Mouse (Mus musculus): ENCODE data around the gene Fars2.

Fars2 gene

DNA sequence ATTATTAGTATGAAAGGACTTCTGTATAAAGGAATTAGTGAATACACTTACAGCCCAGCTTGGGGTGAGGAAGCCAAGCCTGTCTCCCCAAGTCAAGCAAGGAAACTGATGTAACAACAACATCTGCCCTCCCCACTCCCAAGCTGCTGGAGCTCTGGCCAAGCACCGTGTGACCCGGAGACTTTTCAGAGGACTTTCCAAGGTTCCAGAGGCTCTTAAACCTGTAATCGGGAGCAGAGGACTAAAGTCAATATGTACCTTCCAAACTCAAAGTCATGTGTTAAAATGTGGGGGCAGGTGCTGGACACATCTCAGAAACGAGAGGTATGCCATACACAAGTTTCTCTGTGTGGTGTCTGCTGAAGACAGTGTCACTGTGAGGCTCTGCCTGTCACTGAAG is 566.4 kb downstream of the Fars2 start:
- DNase-seq (ENCODE audit: low spot score in 2 of 2): no peak

DNA sequence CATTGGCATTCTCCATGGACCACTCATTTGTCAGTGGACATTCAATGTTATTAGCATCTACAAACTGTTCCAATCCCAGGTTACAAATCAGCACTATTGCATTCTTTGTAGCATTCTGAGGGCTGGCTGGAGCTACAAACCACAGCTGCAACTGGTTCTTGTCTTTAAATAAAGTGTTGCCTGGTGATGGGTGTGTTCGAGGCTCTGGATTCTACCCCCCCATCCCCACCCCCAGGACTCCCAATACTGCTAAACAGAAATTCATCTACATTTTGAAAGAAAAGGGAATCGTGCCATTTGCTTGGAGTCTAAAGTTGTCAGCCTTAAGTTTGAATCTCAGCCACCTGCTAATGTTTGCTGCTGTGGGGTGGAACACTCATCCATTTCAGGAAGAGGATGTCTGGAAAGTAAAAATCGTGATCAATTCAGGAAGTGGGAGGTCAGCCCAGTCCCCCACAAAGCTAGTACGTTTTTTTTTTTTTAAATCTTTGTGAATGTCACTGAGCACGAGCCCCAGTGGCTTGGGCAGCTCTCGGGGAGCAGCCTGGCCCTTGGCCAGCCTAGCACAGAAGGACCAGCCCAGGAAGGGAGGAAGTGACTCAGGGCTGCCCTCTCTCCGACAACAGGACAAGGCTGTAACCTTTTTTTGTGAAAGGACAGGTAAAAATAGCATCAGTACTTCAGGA is 578.4 kb downstream of the Fars2 start:
- peak in 1 of 2 experiments; percentile 34 for DNase-seq (ENCODE audit: low spot score in 2 of 2)

DNA sequence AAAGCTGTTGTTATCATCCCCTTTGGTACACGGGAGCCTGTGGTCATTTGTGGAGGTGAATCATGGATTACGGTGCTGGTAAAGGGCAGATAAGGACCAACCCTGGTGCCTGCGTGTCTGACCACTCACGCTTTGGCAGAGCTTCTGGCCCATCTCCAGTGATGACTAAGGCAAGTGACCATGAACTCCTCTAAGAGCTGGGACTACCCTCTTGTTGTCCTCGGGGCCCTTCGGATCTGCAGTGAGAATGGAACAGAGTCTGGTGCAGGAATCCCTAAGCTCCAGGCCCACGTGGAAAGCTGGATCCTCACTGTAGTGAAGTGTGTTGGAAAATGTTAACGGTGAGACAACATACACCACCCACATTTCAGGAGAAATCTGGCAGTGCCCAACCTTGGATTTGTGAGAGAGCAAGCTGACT is 579.1 kb downstream of the Fars2 start:
- DNase-seq (ENCODE audit: low spot score in 2 of 2): peak; percentile 31 to 34

DNA sequence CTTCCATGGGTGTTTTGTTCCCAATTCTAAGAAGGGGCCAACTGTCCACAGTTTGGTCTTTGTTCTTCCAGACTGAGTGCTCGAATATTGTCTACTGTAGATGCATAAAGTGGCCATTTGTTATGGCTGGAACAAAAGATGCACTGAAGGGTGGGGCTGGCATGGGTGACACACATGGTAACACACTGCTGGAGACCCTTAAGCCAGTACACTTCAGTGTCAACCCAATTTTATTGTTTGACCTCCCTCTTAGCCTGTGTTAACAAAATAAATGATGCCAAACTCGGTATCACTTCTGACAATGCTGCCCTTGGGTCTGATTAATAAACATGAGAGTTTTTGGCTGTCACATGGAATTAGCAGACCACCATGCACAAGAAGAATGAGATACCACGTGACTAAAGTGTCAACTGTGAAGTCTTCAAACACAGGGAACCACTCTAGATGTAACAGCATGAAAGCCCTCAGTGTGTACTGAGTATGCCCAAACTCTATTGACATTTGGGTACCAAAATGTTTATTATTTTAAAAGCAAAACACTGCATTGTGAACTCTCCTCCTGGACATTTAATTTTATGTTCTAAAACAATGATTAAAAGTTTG is 590.0 kb downstream of the Fars2 start:
- no peak for DNase-seq (ENCODE audit: low spot score in 2 of 2)

DNA sequence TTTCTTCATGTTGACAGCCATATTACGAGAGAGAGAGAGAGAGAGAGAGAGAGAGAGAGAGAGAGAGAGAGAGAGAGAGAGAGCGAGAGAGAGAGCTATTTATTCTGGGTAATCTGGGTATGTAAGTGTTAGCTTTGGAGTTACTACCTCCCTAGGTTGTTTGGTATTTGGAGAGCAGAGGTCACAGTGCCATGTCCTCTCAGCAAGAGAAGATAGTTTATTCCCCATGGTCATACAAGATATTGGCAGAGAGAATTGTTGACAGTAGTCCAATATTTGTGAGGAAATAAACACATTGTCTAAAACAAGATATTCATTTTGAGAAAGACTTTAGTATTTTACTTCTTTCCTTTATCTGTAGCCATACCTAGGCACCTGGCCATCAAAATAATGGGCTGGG is 596.9 kb downstream of the Fars2 start:
- DNase-seq (ENCODE audit: low spot score in 2 of 2): no peak

DNA sequence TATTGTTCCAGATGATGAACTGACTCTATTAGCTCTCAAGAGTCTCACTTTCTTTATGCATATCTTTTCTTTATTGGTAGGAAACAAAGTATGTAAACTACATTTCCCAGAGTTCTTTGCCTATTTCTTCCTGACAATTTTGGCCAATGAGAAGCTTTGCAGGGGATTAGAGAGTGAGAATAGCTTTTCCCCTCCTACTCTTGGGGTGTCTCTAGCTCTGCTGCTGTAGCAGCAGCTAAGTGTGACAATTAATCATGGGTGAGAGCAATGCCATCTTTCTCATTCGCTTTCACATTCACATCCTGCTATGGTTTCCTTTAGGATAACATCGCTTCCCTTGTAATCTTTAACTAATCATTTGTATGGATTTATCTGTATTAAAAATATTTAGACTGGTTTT is 599.5 kb downstream of the Fars2 start:
- no peak for DNase-seq (ENCODE audit: low spot score in 2 of 2)

DNA sequence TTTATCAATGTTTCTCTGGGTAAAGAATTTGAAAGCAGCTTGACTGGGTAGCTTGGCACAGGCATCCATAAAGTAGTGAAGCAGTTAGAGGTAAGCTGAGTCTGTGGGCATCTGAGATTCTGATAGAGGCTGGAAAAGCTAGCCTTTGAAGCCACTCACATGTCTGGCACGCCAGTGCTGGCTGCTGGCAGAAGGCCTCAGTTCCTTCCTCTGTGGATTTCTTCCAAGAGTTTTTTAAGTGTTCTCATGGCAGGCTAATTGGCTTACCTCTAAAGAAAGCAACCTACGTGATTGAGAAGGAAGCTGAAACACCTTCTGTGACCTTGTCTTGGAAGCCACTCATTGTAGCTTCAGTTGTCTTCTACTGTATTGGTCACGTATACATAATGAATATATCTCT is 600.2 kb downstream of the Fars2 start:
- no peak for DNase-seq (ENCODE audit: low spot score in 2 of 2)

DNA sequence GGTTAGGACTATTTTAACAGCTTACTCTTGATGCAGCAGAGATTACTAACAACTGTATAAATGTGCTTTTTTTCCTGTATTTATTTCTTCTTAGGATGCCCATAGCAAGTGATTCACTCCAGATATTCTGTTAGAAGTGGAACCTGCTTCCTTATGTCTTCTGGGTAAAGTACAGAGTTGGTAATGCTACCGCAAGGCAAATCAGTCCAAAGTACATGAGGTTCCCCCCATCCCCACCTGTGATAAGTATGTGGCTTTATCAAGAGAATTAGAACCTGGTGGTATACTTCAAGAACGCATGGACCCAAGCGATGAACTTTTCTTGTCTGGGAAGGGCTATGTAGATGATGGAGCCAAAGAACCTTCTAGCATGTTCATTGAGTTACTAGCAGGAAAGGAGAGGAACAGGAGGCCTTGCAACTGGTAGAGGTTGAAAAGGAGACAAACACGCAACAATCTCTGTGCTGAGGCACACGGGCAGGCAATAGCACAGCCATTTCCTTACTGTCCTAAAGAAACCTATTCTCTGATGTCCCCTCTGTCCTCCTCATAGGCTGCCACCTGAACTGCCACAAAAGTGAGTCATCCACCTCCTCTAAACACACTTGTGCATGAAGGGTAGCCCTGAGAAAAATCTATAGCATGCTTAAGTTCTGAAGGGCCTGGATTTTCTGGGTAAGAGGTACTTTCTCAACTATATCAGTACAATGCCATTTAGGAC is 603.2 kb downstream of the Fars2 start:
- no peak for DNase-seq (ENCODE audit: low spot score in 2 of 2)

DNA sequence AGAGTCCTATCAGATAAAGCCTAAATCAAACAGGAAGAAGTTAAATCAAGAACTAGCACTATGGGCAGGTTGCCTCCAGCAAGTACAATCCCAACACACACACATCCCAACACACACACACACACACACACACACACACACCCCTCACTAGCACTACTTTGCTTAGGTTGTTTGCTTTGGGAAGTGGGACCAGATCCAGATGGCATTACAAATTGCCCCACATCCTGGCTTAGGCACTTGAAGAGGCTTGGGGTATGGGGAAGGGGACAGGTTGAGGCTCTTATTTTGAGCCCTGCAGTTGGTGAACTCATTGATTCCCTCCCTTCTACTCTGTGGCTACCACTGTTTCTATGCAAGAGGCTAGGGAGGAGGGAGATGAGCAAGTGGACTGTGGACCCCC is 605.1 kb downstream of the Fars2 start:
- DNase-seq (ENCODE audit: low spot score in 2 of 2): no peak

DNA sequence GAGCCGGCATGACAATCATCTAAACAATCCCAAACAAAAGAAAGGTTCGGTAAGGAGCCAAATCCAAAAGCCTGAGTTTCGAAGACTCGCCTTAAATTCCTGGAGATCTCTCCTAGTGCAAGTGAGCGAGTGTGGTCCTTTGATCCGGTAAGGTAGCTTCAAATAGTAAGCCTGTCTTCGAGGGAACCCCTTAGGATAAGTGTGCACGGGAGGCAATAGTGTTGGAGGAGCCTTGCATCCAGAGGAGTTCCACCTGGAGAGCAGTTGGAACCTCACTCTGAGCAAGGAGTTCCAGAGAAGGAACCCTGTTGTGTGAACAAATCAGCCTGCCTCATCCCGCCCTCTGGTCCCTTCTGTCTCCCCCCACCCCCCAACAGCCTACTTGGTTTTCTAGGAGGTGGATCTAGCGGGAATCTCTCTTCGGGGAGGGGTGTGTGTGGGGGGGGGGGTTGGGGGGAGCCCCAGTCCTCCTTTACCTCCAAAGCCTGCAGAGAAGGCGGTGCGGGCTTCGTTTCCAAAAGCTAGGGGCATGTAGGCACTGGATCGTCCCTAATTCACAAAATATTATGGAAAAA is 606.6 kb downstream of the Fars2 start:
- DNase-seq (ENCODE audit: low spot score in 2 of 2): peak in 1 of 2 experiments; percentile 26

DNA sequence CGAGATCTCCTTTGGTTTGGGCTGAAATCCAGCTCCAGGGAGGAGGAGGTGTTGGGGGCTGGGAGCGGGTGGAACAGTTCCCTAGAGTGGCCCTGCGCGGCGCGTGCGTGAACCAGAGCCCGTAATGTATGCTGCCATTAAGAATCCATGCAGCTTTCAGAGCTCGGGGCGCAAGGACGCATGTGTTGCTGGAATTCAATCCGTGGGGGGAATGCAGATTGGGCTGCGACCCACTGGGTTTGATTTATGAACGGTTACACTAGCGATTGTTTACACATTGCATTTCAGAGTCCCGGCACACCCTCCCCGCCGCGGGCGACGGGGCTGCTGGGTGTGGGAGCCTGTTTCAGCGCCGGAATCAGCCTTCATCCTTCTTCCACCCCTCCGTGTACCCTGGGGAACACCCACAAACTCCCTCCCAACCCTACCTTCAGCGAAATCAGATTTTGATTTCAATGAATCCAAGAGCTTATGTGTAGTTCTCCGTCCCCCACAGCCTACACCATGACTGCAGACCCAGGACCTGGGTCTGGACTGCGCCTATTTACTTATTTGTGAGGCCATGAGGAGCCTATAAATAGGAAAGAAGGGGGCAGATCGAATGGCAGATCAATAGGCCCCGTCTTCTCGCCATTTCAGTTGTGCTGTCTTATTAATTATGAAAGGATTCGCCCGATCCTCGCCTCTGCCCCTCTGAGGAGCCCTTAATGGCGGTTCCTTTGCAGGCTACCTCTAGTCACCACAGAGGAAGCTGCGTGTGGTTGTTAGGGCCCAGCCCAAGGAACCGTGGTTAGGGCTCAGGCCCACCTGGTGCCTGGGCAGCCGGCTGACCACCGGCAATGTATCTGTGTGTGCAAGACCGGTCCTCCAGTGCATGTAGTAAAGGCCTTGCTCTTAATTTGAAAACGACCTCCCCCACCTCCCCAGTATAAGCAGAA is 607.6 kb downstream of the Fars2 start:
- DNase-seq (ENCODE audit: low spot score in 2 of 2): peak; percentile 81 to 85

DNA sequence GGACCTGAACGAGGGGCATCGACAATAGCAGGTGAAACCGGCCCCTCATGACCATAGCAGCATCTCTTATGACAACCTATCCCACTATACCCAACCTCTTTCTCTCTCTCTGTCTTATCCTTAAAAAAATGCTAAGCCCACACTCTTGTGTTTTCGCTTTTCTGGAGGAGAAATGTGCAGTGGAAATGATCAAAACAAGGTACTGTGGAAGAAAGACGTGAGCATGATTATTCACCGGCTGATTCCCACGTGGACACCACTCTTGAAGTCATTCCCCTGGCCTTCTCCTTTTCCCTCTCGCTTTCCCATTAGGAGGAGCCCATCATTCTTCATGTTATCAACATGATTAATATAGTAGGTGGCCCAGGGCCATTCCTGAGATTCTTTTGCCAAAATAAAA is 608.7 kb downstream of the Fars2 start:
- DNase-seq (ENCODE audit: low spot score in 2 of 2): no peak

DNA sequence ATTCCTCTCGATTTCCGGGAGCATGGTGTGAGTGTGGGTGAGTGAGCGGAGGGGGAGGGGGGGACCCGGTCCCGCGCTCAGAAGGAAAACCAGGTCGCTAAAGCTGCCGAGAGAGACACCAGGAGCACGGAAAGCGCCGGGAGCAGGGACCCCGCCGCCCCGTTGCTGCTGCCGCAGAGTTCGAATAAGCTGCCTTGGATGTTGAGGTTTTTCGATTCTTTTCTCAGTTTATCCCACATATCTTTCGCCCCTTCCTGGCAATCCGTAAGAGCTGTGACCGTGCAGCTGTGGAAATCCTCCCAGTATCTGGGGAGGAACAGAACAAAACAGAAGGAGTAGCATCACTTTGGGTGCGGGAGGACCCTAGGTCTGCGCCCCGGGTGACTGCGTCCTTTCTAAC is 609.3 kb downstream of the Fars2 start:
- peak in 1 of 2 experiments; percentile 47 for DNase-seq (ENCODE audit: low spot score in 2 of 2)

DNA sequence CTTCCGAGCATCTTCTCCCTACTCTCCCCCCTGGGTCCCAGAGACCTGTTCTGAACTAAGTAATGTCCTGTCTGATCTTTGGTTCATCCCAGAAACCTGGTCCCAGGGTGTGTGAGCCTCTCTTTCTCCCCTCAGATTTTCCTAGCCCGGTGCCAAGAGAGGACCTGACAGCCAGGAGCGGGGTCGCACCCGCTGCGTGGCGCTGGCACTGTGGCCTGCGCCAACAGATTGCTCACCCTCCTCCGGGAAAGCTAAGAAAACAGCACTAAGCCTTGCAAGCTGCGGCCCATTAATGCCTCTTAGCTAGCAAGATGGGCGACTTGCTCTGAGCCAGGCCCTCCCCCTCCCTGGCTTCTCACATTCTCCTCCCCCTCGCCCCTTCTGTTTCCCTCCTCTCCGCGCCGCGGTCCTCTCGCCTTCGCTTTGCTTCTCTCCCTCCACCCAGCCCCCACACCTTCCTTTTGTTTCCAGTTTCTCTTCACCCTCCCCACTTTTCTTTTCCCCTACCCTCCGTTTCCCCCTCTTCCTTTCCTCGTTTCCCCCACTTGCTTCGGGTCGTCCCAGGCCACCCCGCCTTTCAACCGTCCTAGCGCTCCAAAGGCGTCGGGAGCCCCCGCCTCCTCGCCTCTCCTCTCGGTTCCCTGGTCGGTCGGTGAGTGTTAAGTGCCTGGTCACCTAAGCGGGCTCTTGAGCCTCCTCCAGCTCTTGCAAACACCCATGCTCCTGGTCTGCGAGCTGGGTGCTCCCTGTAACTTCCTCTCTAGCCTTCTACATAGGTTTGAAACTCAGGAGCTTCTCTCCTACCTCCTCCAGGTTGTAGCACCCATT is 610.0 kb downstream of the Fars2 start:
- DNase-seq (ENCODE audit: low spot score in 2 of 2): peak; percentile 81 to 85

DNA sequence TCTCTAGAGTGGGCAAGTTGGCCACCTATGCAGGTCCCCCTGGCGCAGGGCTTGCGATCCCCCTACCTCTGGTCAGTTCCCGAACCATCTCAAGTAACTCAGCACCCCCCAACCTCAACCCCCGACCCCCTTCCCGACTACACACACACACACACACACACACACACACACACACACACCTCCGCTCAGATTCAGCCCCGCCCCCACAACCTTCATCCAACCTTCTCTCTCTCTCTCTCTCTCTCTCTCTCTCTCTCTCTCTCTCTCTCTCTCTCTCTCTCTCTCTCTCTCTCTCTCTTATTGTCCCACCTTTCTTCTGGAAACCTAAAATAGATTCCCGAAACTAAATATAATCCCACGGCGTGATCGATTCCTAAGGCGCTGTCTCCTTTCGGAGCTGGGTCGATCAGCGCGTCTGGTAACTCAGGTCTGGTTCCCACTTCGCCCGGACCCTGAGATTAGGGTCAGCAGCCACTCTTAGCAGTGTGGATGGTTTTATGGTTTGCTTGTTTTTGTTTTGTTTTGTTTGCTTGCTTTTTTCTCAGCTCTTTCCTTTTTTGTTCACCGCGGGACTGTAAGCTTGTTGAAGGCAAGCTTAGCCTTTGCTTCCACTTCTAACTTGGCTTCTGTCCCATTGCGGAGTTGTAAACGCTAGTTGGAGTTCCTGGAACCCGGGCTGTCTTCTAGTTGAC is 610.7 kb downstream of the Fars2 start:
- no peak for DNase-seq (ENCODE audit: low spot score in 2 of 2)

DNA sequence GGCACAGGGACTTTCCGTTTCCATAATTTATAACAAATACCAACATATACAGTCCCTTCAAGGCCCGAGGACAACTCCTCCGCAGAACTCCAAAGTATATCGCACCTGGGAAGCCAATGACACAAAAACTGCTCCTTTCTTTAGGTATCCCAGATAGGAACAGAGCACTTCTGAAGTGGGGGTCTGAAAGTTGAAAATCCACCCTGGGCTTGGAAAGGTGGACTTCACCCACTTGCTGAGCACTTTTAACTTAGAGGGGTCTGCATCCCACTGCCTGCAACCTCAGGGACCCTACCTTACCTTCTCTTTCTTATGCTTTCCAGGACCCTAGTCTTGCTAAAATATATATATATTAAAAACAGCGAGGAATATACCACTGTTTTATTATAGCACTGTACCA is 611.3 kb downstream of the Fars2 start:
- no peak for DNase-seq (ENCODE audit: low spot score in 2 of 2)

DNA sequence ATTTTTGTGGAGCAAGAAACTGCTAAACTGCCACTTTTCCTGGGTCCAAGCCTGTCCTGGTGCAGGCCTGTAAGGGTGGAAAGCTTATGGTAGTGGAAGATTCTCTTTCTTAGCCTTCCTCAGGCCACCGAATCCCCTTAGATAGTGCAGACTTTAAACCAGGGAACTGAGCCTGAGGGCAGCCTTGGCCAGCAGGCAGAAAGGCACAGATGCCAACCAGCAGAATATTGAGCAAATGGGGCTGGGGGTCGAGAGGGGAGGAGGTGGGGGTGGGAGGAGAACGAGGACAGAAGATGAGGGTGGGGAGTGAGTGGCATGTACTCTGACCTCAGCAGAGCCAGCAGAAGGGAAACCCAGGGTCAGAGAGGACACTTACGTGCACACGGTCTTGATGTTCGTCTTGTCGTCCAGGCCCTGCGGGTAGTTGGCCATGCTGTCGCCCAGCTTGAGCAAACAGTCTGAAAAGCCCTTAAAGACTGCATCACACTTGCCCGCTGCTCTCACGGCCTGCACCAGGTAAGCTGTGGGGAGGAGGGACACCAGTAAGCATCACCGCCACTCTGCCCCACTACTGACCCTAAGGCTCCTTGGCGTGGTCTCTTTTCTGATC is 612.6 kb downstream of the Fars2 start:
- peak in 1 of 2 experiments; percentile 41 for DNase-seq (ENCODE audit: low spot score in 2 of 2)

DNA sequence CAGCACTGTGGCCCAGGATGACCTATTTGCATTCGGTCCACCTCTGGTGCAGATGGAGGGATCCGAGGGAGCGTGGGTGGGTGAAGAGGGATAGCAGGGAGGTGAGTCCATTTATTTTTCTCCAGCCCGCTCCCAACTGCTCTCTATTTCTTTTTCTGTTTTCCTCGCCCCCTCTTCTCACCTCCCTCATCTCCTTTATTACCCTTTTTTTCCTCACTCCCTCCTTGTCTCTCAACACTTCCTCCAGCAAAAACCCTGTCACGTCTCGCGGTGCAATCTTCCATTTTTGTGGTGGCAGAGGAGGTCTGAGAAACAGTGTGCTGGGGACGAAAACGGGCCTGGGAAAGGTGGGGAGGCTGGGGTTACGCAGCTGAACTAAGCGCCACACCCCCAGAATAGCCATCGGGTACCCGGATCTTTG is 613.1 kb downstream of the Fars2 start:
- no peak for DNase-seq (ENCODE audit: low spot score in 2 of 2)

Data from right cerebral cortex, postnatal 10 days (tissue).